Mouse (Mus musculus): ENCODE results near the gene Dennd2c.

DNA sequence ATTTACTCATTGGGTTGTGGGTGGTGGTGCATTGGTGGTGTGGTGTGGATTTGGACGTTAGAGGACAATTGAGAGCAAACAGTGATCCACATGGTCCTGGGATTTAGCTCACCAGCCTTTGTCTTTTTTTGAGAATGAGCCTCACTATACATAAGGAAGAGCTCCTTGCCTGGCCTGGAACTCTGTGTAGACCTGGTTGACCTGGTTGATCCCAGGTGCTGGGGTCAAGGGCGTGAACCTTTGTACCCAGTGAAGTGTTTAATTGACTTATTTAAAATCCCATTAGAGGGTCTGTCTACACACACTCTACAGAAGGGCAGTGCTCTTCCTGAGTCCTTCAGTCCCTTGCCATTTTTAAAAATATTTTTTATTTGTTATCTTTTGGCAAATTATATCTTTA is 42.9 kb downstream of the Dennd2c start:
- no peak for TF ChIP-seq CEBPB (IDR thresholded peaks at IDR 0.05; ENCODE audit: low read depth)
- TF ChIP-seq CTCF (IDR thresholded peaks at IDR 0.05; ENCODE audit: control insufficient read depth, insufficient read depth, insufficient read length), result no peak
- no peak for TF ChIP-seq MAX (IDR thresholded peaks at IDR 0.05)
- no peak for TF ChIP-seq USF1 (IDR thresholded peaks at IDR 0.05; ENCODE audit: low read depth)
- no peak for TF ChIP-seq MYOG (IDR thresholded peaks at IDR 0.05; ENCODE audit: control insufficient read depth, extremely low read depth, insufficient read length)
- no peak for TF ChIP-seq MYOD1 (IDR thresholded peaks at IDR 0.05; ENCODE audit: control insufficient read depth, insufficient read length, low read depth)

Data from C2C12 (cell line).